Mouse (Mus musculus) hematopoietic stem cell, adult 5-6 weeks (primary cell): ENCODE results near the gene Glb1l. TPM values are rescaled to one million over a fixed set of nuclear protein-coding genes. Genes with fewer than 3 reads are reported as not detected.

Experiments used
- ATAC-seq, 2 experiments: fragments of 125-278 bp in 1 of 2; replicated peaks in 1 of 2; 2 replicates each; pipeline ENCODE4 v1.8.0; 2016 to 2017; ENCODE audit warnings: inconsistent platforms in 2 of 2, mild to moderate bottlenecking in 2 of 2, moderate number of reproducible peaks in 2 of 2, low read depth in 1 of 2, moderate TSS enrichment in 1 of 2; ENCODE audit not compliant: low FRiP score in 2 of 2, poor library complexity in 2 of 2, severe bottlenecking in 2 of 2, insufficient read depth in 1 of 2, low TSS enrichment in 1 of 2
- total RNA-seq: library from RNA; stranded (forward); fragments of 172-1452, 232-1000 nt; gene quantifications from 2 replicates; pipeline ENCODE4 v1.2.3, GENCODE M21; 2017

Gene Glb1l
- total RNA-seq, 1 experiment from 2014 or later = 13.3 TPM

GRCm38 (mm10) chr1:75216797-75217585 lies 6.4 kb upstream of the Glb1l start:
- no peak for ATAC-seq

DNA sequence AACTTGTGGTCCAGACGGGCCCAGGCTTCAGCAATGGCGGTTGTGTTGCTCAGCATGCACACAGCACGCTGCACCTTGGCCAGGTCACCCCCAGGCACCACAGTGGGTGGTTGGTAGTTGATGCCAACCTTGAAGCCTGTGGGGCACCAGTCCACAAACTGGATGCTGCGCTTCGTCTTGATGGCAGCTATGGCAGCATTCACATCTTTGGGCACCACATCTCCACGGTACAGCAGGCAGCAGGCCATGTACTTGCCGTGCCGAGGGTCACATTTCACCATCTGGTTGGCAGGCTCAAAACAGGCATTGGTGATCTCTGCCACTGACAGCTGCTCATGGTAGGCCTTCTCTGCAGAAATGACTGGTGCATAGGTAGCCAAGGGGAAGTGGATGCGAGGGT lies 5.2 kb upstream of the Glb1l start:
- ATAC-seq = no peak

GRCm38 (mm10) chr1:75214886-75215285 lies 4.3 kb upstream of the Glb1l start:
- no peak for ATAC-seq

- ATAC-seq = no peak
Observed at GRCm38 (mm10) chr1:75214442-75214841, 3.8 kb upstream of the Glb1l start.

DNA sequence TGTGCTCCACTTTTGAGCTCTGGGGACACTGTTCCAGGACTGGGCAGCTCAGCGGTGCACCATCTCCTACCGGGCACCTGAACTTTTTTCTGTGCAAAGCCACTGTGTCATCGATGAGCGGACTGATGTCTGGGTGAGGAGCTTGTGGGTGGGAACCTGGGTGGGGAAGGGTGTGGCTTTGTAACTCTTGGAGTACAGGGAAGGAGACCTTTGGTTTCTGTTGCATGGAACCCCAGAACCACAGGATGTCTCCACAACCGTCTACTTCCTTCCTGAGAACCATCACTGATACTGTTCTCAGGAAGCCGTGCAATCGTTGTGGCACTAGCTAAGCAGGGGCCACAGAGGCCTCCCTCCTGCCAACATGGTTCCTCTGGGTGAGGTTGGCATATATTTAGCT lies 2.5 kb upstream of the Glb1l start:
- peak; percentile 65 to 68 for ATAC-seq

- ATAC-seq = no peak
Observed at GRCm38 (mm10) chr1:75212542-75212941, 1.9 kb upstream of the Glb1l start.

DNA sequence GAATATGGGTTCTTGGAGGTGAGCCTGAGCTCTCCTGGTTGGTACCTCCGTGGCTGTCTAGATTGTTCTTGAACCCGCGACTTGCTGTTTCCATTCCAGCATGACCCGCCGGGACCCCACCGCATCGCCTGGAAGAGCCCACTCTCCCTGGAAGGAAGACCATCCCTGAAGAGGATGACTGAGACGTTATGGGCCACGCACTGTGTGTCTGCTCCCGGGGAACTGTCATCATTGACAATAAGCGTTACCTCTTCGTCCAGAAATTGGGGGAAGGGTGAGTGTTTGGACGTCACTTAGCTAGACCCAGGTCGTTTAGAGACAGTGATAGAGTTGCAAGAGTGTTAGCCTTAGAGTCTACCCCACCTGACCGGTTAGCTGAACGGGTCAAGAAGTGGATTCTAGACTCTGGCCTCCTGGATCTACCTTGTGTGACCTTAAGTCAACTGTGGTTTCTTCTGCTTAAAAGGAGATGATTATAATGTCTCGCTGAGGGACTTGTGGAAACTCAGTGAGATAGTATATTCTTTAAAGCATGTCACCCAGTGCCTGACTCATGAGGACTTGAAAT lies 612 bp upstream of the Glb1l start:
- ATAC-seq = no peak

- ATAC-seq = peak; percentile 34 to 40; a peak in 2 of 4 replicates
Observed at GRCm38 (mm10) chr1:75208967-75209678, 1.5 kb downstream of the Glb1l start.

- no peak for ATAC-seq
Observed at GRCm38 (mm10) chr1:75201236-75201635, 9.4 kb downstream of the Glb1l start.

DNA sequence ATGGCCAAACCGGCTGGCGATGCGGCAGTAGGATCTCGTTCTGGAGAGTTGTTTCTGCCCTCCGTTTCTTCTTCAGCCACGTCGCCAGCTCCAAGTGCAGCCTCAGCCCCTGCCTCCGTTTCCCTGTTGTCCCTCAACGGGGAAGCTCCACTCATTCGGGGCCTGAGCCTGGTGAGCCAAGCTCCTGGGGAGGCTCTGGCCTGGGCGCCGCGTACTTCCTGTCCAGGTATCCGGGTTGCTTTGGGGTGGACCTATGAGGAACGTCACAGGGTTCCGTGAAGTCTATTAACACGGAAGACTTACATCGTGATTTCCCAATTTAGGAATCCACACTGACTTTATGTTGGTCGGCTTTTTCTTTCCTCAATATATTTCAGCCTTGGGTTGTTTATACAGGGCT lies 18.2 kb downstream of the Glb1l start:
- ATAC-seq = peak; percentile 30 to 58; a peak in 3 of 4 replicates

- ATAC-seq = peak; percentile 94 to 97
Observed at GRCm38 (mm10) chr1:75191622-75192402, 18.8 kb downstream of the Glb1l start, which contains the start of the genes Ankzf1 and Atg9a. TSS of gene Ankzf1 (plus strand) at chr1:75192151. TSS of gene Atg9a (minus strand) at chr1:75192196.

DNA sequence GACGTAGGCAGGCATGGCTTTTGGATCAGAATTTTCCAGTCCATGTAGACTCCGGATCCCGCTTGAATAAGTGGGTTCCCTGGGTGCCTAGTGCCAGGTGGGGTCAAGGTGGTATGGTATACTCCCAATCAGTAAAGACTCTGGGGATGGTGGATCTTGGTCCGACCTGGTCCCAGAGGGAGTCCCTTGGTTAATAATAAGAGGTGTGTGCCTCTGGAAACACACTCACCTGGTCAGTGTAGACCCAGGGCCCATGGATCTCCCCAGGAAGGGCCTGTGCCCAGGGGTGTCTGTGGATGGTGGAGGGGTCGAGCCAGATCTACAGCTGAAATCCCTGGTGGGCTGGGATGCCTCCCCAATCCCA lies 19.4 kb downstream of the Glb1l start:
- ATAC-seq = no peak

DNA sequence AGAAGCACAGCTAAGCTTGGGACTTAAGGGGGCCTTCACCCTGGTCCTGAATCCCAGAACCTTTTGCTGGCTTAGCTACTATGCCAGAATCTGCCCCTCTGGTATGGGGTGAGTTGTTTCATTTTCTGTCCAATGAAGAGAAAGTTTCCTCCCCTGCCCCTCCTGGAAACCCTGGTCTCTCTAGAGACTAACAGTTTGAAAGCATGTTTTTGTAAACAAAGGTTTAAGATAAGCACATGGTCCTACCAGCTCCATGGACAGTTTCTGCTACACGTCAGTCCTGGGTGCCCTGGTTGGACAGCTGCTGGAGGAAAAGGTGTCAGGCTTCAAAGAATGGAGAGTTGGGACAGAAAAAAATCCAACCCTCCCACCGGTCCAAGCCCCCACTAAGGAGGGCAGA lies 20.0 kb downstream of the Glb1l start:
- no peak for ATAC-seq

GRCm38 (mm10) chr1:75187914-75188483 lies 22.6 kb downstream of the Glb1l start:
- ATAC-seq = peak; percentile 68 to 71

DNA sequence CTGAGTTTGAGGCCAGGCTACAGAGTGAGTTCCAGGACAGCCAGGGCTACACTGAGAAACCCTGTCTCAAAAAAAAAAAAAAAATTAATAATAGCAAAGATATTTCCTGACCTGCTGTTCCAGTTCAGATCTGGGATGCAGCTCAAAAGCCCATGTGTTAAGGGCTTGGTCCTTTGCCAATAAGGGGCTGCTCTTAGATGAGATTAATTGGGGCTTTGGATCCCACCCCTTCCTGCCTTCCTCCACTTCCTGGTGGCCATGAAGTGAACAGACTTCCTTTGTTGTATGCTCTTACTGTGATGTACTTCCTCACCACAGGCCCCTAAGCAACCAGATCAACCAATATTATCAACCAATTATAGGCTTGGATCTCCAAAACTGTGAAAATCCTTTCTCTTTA lies 23.5 kb downstream of the Glb1l start:
- ATAC-seq = no peak

DNA sequence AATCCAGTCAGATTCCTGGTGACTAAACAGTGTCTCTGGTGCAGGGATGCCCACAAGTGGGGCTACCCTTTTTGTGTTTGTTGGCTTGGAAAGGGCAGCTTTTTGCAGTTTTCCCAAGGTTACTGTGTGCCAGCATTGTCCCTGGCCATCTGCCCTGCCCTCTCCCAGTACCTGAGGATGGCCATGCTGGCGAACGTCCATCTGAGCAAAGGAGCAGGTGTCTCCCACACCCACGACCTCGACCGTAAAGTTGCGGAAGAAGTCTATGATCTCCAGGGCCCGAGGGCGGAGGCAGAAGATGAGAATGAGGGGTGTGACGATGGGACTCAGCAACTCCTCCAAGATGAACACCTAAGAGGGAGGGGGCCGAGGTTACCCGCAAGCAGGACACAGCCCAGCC lies 25.1 kb downstream of the Glb1l start:
- ATAC-seq = no peak

GRCm38 (mm10) chr1:75182160-75182559 lies 28.5 kb downstream of the Glb1l start:
- no peak for ATAC-seq
